Mouse (Mus musculus) heart, postnatal 36 days (tissue): Measurements from ENCODE around the gene Phf13. TPM values are rescaled to one million over a fixed set of nuclear protein-coding genes. Genes with fewer than 3 reads are reported as not detected.

Experiments used
- DNase-seq, 2 experiments: peaks; one replicate each; pipeline ENCODE4 v3.0.0; 2021 to 2022
- intact Hi-C: fragments of 180-260 bp; cut with DNase I; formaldehyde crosslinking; loops from one replicate; pipeline ENCODE4 v1.15.1; 2025
- total RNA-seq, 2 experiments: library from RNA; stranded (reverse); gene quantifications; 2 replicates each; pipeline ENCODE4 v1.2.3; 2021

Gene Phf13
- total RNA-seq, 2 experiments from 2014 or later, result 6.4 to 7.0 TPM

DNA sequence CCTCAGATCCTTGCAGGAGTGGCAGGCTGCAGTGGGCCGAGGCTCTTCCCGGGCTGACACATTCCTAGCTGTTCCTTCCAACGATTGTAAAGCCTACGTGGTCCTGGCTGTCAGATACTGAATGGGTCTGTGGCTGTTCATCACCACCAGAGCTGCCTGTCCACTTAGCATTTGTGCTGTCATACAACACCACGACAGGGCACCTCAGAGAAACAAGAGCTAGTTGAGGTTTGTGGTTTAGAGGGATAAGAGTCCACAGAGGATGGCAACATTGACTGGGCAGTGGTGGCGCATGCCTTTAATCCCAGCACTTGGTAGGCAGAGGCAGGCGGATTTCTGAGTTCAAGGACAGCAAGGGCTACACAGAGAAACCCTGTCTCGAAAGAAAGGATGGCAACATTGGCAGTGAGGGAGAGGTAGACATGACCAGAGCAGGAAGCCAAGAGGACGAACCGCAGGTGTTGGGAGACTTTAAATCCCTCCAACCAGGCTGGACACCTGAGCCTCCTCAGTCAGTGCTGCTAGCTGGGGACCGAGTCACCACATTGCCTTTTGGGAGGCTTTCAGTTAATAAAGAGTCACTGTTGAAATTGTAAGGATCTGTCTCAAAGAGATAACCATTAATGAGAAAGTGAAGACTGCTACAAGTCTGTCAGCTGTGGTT is 36.1 kb downstream of the Phf13 start:
- DNase-seq, result no peak
- intact Hi-C loops, result no loop called here

DNA sequence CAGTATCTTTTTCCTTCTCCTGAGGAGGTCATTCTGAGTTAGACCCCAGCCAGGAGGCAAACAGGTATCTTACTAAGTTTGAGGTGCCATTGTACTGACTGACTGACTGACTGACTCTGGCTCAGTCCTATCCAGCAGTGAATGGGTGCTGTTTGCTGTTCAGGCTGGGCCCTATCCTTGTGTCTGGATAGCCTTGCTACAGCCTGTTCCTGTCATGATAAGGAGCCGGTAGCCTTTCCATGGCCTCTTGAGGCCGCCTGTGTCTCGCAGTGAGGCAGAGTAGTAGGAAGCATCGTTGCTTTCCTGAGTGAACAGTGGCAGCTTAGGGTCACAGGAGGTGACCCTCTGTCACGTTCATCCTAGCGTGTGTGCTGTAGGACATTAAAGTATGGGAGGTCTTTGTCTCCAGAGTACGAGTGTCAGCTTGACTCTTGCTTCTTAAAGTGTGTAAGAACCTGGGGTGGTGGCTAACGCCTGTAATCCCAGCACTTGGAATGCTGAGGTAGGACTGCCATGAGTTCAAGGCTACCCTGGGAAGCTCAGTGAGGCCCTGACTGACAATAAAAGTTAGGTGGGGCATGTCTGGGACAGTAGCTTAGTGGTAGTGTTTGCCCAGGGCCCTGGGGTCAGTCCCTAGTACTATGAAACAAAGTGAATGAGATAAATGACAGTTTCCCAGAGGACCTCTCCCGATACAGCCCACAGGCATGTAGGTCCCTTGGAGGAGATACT is 38.3 kb downstream of the Phf13 start:
- DNase-seq, result no peak
- intact Hi-C loops, result no loop called here

DNA sequence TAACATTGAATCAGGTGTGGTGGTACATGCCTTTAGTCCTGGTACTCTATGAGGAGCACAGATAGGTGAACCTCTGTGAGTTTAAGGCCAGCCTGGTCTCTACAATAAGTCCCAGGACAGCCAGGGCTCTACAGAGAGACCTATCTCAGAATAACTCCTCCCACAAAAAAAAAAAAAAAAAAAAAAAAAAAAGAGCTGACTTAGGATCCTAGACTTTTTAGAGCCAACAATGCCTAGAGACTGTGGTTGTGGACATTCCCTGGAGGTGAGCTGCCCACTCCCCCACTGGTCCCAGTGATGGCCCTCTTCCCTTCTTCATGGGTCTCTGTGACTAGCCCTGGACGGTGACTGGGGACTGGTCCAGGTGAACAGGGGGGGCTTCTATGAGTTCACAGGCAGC is 40.3 kb downstream of the Phf13 start:
- intact Hi-C loops, result no loop called here
- DNase-seq, result no peak

DNA sequence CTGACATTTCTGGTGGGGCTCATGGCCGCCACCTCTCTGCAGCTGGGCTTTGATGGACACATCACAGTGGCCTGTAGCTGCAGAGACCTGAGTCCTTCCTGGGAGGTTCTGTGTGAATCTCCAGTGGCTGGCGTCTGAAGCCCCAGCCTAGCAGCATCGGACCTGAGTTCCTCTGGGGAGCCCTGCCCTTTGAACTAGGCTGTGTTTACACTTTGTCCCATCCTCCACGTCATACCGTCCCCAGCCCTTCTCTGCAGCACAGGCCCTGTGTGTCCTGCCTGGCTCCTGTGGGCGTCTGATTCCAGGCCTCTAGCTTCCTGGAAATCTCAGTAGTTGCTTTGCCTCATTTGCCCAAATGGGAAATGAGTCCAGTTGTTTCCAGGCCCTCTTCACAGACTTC is 42.8 kb downstream of the Phf13 start:
- intact Hi-C loops, result no loop called here
- no peak for DNase-seq

DNA sequence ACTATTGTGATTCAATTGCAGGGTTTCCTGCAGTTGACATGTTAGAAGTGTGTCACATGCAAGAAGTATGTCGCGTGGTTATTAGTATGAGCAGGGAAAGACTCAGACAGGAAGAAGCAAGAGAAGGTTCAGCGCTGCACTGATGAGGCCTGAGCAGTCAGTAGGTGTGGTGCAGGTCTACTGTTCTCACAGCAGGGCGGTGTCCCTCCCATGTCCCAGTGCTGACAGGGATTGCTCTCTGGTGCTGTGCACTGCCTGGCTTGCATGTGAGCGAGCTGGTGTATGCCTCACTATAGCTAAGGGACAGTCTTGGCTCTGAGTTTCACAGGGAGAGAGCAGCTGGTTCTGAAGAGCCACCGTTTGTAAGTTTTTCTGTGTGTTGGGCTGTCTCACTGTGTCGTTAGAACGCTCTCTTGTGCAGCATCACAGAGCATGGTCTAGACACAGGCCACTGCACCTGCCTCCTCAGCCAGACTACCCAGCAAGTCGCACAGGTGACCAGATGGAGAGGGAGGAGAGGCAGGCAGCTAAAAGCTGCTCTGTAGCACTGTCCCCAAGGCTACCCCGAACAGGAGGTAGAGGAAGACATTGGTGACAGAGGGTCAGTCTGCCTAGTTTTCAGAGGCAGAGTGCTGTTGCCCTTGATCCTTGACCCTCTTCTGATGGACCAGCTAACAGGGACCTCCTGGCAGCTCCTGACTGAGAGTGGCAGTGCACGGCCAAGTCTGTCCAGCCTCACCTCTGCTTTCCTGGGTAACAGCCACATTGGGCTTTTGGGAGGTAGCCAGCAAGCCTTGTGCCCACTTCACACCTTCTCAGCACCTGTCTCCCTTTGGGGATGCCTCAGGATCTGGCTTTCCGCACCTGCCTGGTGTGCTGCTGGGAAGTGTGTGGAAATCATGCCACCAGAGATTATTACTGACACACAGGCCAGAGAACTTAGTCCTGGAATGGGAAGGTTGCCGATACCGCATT is 47.3 kb downstream of the Phf13 start:
- intact Hi-C loops, result no loop called here
- no peak for DNase-seq

DNA sequence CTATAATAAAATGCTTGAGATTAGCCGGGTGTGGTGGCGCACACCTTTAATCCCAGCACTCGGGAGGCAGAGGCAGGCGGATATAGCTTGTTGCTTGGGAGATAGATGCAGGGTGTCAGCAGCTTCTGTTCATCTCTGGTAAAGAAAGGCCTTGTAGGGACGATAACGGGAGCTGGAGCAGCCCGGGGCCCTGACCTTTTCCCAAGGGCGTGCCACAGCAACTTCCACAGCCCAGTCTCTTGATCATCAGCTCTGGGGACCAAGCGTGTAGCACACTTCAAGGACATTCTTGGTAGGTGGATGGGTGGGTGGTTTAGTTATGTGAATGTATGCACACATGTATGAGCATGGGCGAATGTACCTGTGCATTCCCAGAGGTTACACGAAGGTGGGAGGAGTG is 49.8 kb downstream of the Phf13 start:
- no peak for DNase-seq
- intact Hi-C loops, result no loop called here

Other genes starting within 250 kb of the Phf13 start
- 100 to 1,000 TPM; 217 to 218 TPM for gene Camta1, start 134.4 kb downstream of the Phf13 start, total RNA-seq
- gene Dnajc11, start 62.6 kb downstream of the Phf13 start, total RNA-seq, result 10 to 100 TPM; 72.7 to 88.8 TPM
- gene Thap3, start 7.3 kb downstream of the Phf13 start, total RNA-seq, result 10 to 100 TPM; 12.8 to 12.9 TPM
- 10 to 100 TPM; 86.2 to 91.5 TPM for gene Klhl21, start 12.5 kb upstream of the Phf13 start, total RNA-seq
- 1 to 10 TPM; 3.5 to 4.4 TPM for gene Zbtb48, start 31.4 kb upstream of the Phf13 start, total RNA-seq
- not detected for gene Tas1r1, start 42.3 kb upstream of the Phf13 start, total RNA-seq
- 10 to 100 TPM; 10.1 to 10.5 TPM for gene Nol9, start 43.1 kb upstream of the Phf13 start, total RNA-seq
- gene Plekhg5, start 76.2 kb upstream of the Phf13 start, total RNA-seq, result 10 to 100 TPM; 14.9 to 21.9 TPM
- gene Tnfrsf25, start 119.7 kb upstream of the Phf13 start, total RNA-seq, result 1 to 10 TPM in 1 of 2 experiments, under 1 TPM in 1; 0.81 to 3.2 TPM
- 1 to 10 TPM; 1.8 to 2.7 TPM for gene Espn, start 156.1 kb upstream of the Phf13 start, total RNA-seq
- not detected for gene Hes2, start 162.6 kb upstream of the Phf13 start, total RNA-seq
- 10 to 100 TPM; 58.7 to 59.1 TPM for gene Acot7, start 181.9 kb upstream of the Phf13 start, total RNA-seq